Mouse (Mus musculus): ENCODE results near the gene Rufy1. TPM values are rescaled to one million over a fixed set of nuclear protein-coding genes. Genes with fewer than 3 reads are reported as not detected.

Gene Rufy1
- polyA plus RNA-seq, 1 experiment from 2014 or later, result 22.7 TPM

GRCm38 (mm10) chr11:50355395-50355794 lies 75.5 kb downstream of the Rufy1 start:
- no peak overlapping the region for H3K9ac ChIP-seq
- no peaks in the 10 kb centered on the region for H3K36me3 ChIP-seq
- no peak overlapping the region for H3K4me2 ChIP-seq
- no peaks in the 10 kb centered on the region for H3K9me3 ChIP-seq
- no peak overlapping the region for H3K27ac ChIP-seq
- H3K4me1 ChIP-seq (replicated peaks), result peaks cover 9% of the 10 kb centered on the region; the same call in 1 of the 2 replicates
- WGBS, result 75% methylated on average over 1 of the region's 1 CpGs
- H3K4me3 ChIP-seq, result no peak overlapping the region
- ATAC-seq (ENCODE audit: low FRiP score), result no peak
- H3K27me3 ChIP-seq, result peaks cover 17% of the 10 kb centered on the region

GRCm38 (mm10) chr11:50354851-50355250 lies 76.1 kb downstream of the Rufy1 start:
- no peak overlapping the region for H3K9ac ChIP-seq
- no peak overlapping the region for H3K27ac ChIP-seq
- no peak for ATAC-seq (ENCODE audit: low FRiP score)
- peaks cover 9% of the 10 kb centered on the region; the same call in 1 of the 2 replicates for H3K4me1 ChIP-seq (replicated peaks)
- H3K4me2 ChIP-seq, result no peak overlapping the region
- no peaks in the 10 kb centered on the region for H3K9me3 ChIP-seq
- H3K4me3 ChIP-seq, result no peak overlapping the region
- 56% methylated on average over 3 of the region's 3 CpGs for WGBS
- H3K27me3 ChIP-seq, result peaks cover 17% of the 10 kb centered on the region
- no peaks in the 10 kb centered on the region for H3K36me3 ChIP-seq

- no peaks in the 10 kb centered on the region for H3K9me3 ChIP-seq
- no peaks in the 10 kb centered on the region for H3K36me3 ChIP-seq
- no peak for ATAC-seq (ENCODE audit: low FRiP score)
- peaks cover 15% of the 10 kb centered on the region for H3K27me3 ChIP-seq
- H3K9ac ChIP-seq, result no peak within 1 kb of the TSS
- H3K4me3 ChIP-seq, result no peak within 1 kb of the TSS
- no peak within 1 kb of the TSS for H3K27ac ChIP-seq
- H3K4me1 ChIP-seq (replicated peaks), result peaks cover 5% of the 10 kb centered on the region; the same call in 1 of the 2 replicates
- H3K4me2 ChIP-seq, result no peak within 1 kb of the TSS
Observed at GRCm38 (mm10) chr11:50354162-50354561, 76.8 kb downstream of the Rufy1 start, which contains the start of gene Cby3. Gene Cby3 (plus strand): TSS chr11:50354462.

- H3K4me2 ChIP-seq, result no peak overlapping the region
- no peak overlapping the region for H3K27ac ChIP-seq
- no peak overlapping the region for H3K9ac ChIP-seq
- ATAC-seq (ENCODE audit: low FRiP score), result no peak
- H3K4me3 ChIP-seq, result no peak overlapping the region
- no peaks in the 10 kb centered on the region for H3K9me3 ChIP-seq
- H3K27me3 ChIP-seq, result no peaks in the 10 kb centered on the region
- 90% methylated on average over 2 of the region's 2 CpGs for WGBS
- no peaks in the 10 kb centered on the region for H3K36me3 ChIP-seq
- H3K4me1 ChIP-seq (replicated peaks), result no peaks in the 10 kb centered on the region
Observed at GRCm38 (mm10) chr11:50352177-50352576, 78.7 kb downstream of the Rufy1 start.

- Histone ChIP-seq H3K9ac (no peak overlapping the region), H3K36me3 (no peaks in the 10 kb centered on the region), H3K4me1 (replicated peaks) (no peaks in the 10 kb centered on the region), H3K4me3 (no peak overlapping the region), H3K4me2 (no peak overlapping the region), H3K9me3 (no peaks in the 10 kb centered on the region), H3K27me3 (no peaks in the 10 kb centered on the region), H3K27ac (no peak overlapping the region)
- 90% methylated on average over 9 of the region's 9 CpGs for WGBS
- ATAC-seq (ENCODE audit: low FRiP score), result no peak
Observed at GRCm38 (mm10) chr11:50346256-50347032, 84.5 kb downstream of the Rufy1 start.

- Histone ChIP-seq H3K27ac (no peak overlapping the region), H3K4me3 (no peak overlapping the region), H3K9me3 (no peaks in the 10 kb centered on the region), H3K27me3 (no peaks in the 10 kb centered on the region), H3K36me3 (no peaks in the 10 kb centered on the region), H3K4me1 (replicated peaks) (no peaks in the 10 kb centered on the region), H3K9ac (no peak overlapping the region), H3K4me2 (no peak overlapping the region)
- no peak for ATAC-seq (ENCODE audit: low FRiP score)
- 87% methylated on average over 4 of the region's 4 CpGs for WGBS
Observed at GRCm38 (mm10) chr11:50345486-50345885, 85.4 kb downstream of the Rufy1 start.

MicroRNAs within 50 kb of the gene (microRNA counts, 519-probe panel; counts per million panel counts)
- 3,154 counts per million, percentile 37 among the panel's probes with 10 or more counts for microRNA mmu-miR-804

Small RNA genes lying within 50 kb of the gene (microRNA-seq; reads per million reads assigned to microRNA genes)
- gene Mir804, result not detected

Other genes with a start within 250 kb of the Rufy1 start
- 318 and 320 TPM in 2 replicates for gene Sqstm1, start 220.3 kb downstream of the Rufy1 start, polyA plus RNA-seq (2015; fragmentation: Nextera tagmentation; extraction: Ambion mirVana)
- 30.4 and 36.6 TPM in 2 replicates for gene Mgat4b, start 220.2 kb downstream of the Rufy1 start, polyA plus RNA-seq (2015; fragmentation: Nextera tagmentation; extraction: Ambion mirVana)
- 1.4 and 2.3 TPM in 2 replicates for gene Ltc4s, start 192.5 kb downstream of the Rufy1 start, polyA plus RNA-seq (2015; fragmentation: Nextera tagmentation; extraction: Ambion mirVana)
- 3.2 and 3.3 TPM in 2 replicates for gene Maml1, start 138.8 kb downstream of the Rufy1 start, polyA plus RNA-seq (2015; fragmentation: Nextera tagmentation; extraction: Ambion mirVana)
- 265 and 269 TPM in 2 replicates for gene Canx, start 105.5 kb downstream of the Rufy1 start, polyA plus RNA-seq (2015; fragmentation: Nextera tagmentation; extraction: Ambion mirVana)
- 0.75 and 1.4 TPM in 2 replicates for gene Cby3, start 76.7 kb downstream of the Rufy1 start, polyA plus RNA-seq (2015; fragmentation: Nextera tagmentation; extraction: Ambion mirVana)
- 534 and 549 TPM in 2 replicates for gene Hnrnph1, start 54.1 kb downstream of the Rufy1 start, polyA plus RNA-seq (2015; fragmentation: Nextera tagmentation; extraction: Ambion mirVana)
- 3.4 and 3.8 TPM in 2 replicates for gene Adamts2, start 171.0 kb upstream of the Rufy1 start, polyA plus RNA-seq (2015; fragmentation: Nextera tagmentation; extraction: Ambion mirVana)